Mouse (Mus musculus) Patski (cell line): ENCODE measurements at regions not wholly inside any gene's neighbourhood (a gene's known extent, or its start where the extent isn't known, plus 50 kb on each side); places are given as distances from the start of the nearest gene placed in this dataset.

ENCODE experiments used
- ATAC-seq: fragments of 100-300 bp; one replicate; pipeline ENCODE4 v1.8.0; 2021
- CTCF ChIA-PET: fragments of 350-600 bp; sonication (Branson Sonifier 250); formaldehyde crosslinking; loops from one replicate; lab custom pipeline; 2022; ENCODE audit warnings: inconsistent platforms; lab: Charles Lee
- POLR2A ChIA-PET: fragments of 350-600 bp; sonication (Branson Sonifier 250); formaldehyde crosslinking; loops from one replicate; lab custom pipeline; 2022; ENCODE audit warnings: antibody characterized with exemption, inconsistent platforms; lab: Charles Lee
- DNase-seq: peaks from one replicate; pipeline ENCODE4 v3.0.0-alpha.2; 2011; ENCODE audit warnings: low read depth, low spot score
- H3K27me3 ChIP-seq: fragments of 371-371 bp; one replicate; pipeline ENCODE4 v1.5.1; 2021
- CTCF ChIP-seq: fragments of 100-300 bp; IDR thresholded peaks from one replicate; pipeline ENCODE4 v1.5.1; 2021
- in situ Hi-C: fragments of 300-500 bp; cut with MboI; formaldehyde crosslinking; loops from 3 replicates; pipeline ENCODE4 v1.11.1; 2018; ENCODE audit warnings: low pct_unique_long_range_greater_than_20kb, mixed read lengths

GRCm38 (mm10) chr14:115004733-115005405, 87.1 kb upstream of the Gpc5 start:
- ATAC-seq (no peak), DNase-seq (no peak)
- peaks cover 55% of the 10 kb centered on the region for H3K27me3 ChIP-seq
- ChIA-PET POLR2A (no interaction called here), CTCF (interaction anchor here (1.4 kb wide), 1 partner anchor 88 kb away, joined by 3 read pairs; no protein-coding TSS in a partner anchor)
- no peak for TF ChIP-seq CTCF
- in situ Hi-C loops: no loop called here

GRCm38 (mm10) chr14:115010877-115011276, 81.1 kb upstream of the Gpc5 start:
- ChIA-PET CTCF (no interaction called here), POLR2A (no interaction called here)
- in situ Hi-C loops: loop anchor here (10.0 kb wide), 1 partner anchor 384 kb away; no protein-coding TSS in a partner anchor
- peaks cover 74% of the 10 kb centered on the region for H3K27me3 ChIP-seq
- no peak for TF ChIP-seq CTCF
- no peak for ATAC-seq
- DNase-seq: no peak

- in situ Hi-C loops: loop anchor here (10.0 kb wide), 1 partner anchor 380 kb away; no protein-coding TSS in a partner anchor
- peak; percentile 14 for TF ChIP-seq CTCF
- POLR2A ChIA-PET: no interaction called here
- CTCF ChIA-PET: interaction anchor here (1.2 kb wide), 1 partner anchor 378 kb away, joined by 3 read pairs; no protein-coding TSS in a partner anchor
- ATAC-seq (no peak), DNase-seq (no peak)
- H3K27me3 ChIP-seq: peaks cover 87% of the 10 kb centered on the region
Measured at GRCm38 (mm10) chr14:115015299-115015698, 76.7 kb upstream of the Gpc5 start.

GRCm38 (mm10) chr14:115017410-115018153, 74.4 kb upstream of the Gpc5 start:
- POLR2A ChIA-PET: interaction anchor here (0.6 to 0.7 kb wide), 2 partner anchors 22 to 138 kb away, joined by 3 read pairs; no protein-coding TSS in a partner anchor
- ATAC-seq (peak; percentile 98), DNase-seq (no peak)
- TF ChIP-seq CTCF: peak; percentile 76
- peaks cover 81% of the 10 kb centered on the region for H3K27me3 ChIP-seq
- CTCF ChIA-PET: no interaction called here
- in situ Hi-C loops: loop anchor here (10.0 kb wide), 1 partner anchor 377 kb away; no protein-coding TSS in a partner anchor

GRCm38 (mm10) chr14:115028011-115028410, 64.0 kb upstream of the Gpc5 start:
- ChIA-PET POLR2A (no interaction called here), CTCF (interaction anchor here (1.3 kb wide), 1 partner anchor 9 kb away, joined by 4 read pairs; no protein-coding TSS in a partner anchor)
- no peak for ATAC-seq
- no peak for DNase-seq
- H3K27me3 ChIP-seq: peaks cover 70% of the 10 kb centered on the region
- TF ChIP-seq CTCF: no peak
- in situ Hi-C loops: no loop called here

GRCm38 (mm10) chr14:115031734-115032133, 60.3 kb upstream of the Gpc5 start:
- DNase-seq: no peak
- ChIA-PET POLR2A (no interaction called here), CTCF (no interaction called here)
- in situ Hi-C loops: no loop called here
- no peak for TF ChIP-seq CTCF
- no peak for ATAC-seq
- peaks cover 68% of the 10 kb centered on the region for H3K27me3 ChIP-seq

- TF ChIP-seq CTCF: no peak
- H3K27me3 ChIP-seq: peaks cover 72% of the 10 kb centered on the region
- DNase-seq (no peak), ATAC-seq (no peak)
- in situ Hi-C loops: no loop called here
- ChIA-PET POLR2A (interaction anchor here (0.6 kb wide), 1 partner anchor 114 kb away, joined by 3 read pairs; no protein-coding TSS in a partner anchor), CTCF (no interaction called here)
Measured at GRCm38 (mm10) chr14:115033375-115033969, 58.5 kb upstream of the Gpc5 start.

- TF ChIP-seq CTCF: no peak
- DNase-seq: no peak
- ChIA-PET CTCF (no interaction called here), POLR2A (no interaction called here)
- ATAC-seq: no peak
- H3K27me3 ChIP-seq: peaks cover 74% of the 10 kb centered on the region
- in situ Hi-C loops: no loop called here
Measured at GRCm38 (mm10) chr14:115034718-115035437, 57.1 kb upstream of the Gpc5 start.

GRCm38 (mm10) chr14:115037086-115037793, 54.8 kb upstream of the Gpc5 start:
- in situ Hi-C loops: no loop called here
- ATAC-seq: no peak
- no peak for DNase-seq
- CTCF ChIA-PET: interaction anchor here (1.8 kb wide), 1 partner anchor 9 kb away, joined by 4 read pairs; no protein-coding TSS in a partner anchor
- peaks cover 64% of the 10 kb centered on the region for H3K27me3 ChIP-seq
- POLR2A ChIA-PET: no interaction called here
- TF ChIP-seq CTCF: no peak

GRCm38 (mm10) chr14:115038788-115039187, 53.2 kb upstream of the Gpc5 start:
- CTCF ChIA-PET: no interaction called here
- in situ Hi-C loops: no loop called here
- H3K27me3 ChIP-seq: peaks cover 49% of the 10 kb centered on the region
- ATAC-seq (no peak), DNase-seq (no peak)
- POLR2A ChIA-PET: no interaction called here
- TF ChIP-seq CTCF: no peak
